Mouse (Mus musculus) layer of hippocampus, postnatal 36 days (tissue): Measurements from ENCODE around the gene Sorcs2. TPM values are rescaled to one million over a fixed set of nuclear protein-coding genes. Genes with fewer than 3 reads are reported as not detected.
A peak's percentile ranks its signal among the peaks of the same experiment; 100 is the strongest.

Experiments
- DNase-seq, 2 experiments: peaks; one replicate each; pipeline ENCODE4 v3.0.0; 2022
- microRNA-seq, 2 experiments: library from miRNA; unstranded; fragments of <30 nt; microRNA quantifications; one replicate each; pipeline ENCODE4 v1.2.0; 2021
- total RNA-seq, 2 experiments: library from RNA; stranded (reverse); gene quantifications; 2 replicates each; pipeline ENCODE4 v1.2.3; 2021

Gene Sorcs2
- total RNA-seq, 2 experiments from 2014 or later: 52.0 to 56.6 TPM

- DNase-seq: no peak
These were observed 409.9 kb downstream of the Sorcs2 start for GRCm38 (mm10) chr5:35988085-35988484.

GRCm38 (mm10) chr5:35985611-35986010, 412.3 kb downstream of the Sorcs2 start:
- no peak for DNase-seq

- DNase-seq: peak; percentile 80 to 84
These were observed 416.0 kb downstream of the Sorcs2 start for GRCm38 (mm10) chr5:35981976-35982375.

GRCm38 (mm10) chr5:35981341-35981740, 416.6 kb downstream of the Sorcs2 start:
- DNase-seq: no peak

GRCm38 (mm10) chr5:35980542-35980941, 417.4 kb downstream of the Sorcs2 start:
- DNase-seq: no peak

GRCm38 (mm10) chr5:35975681-35976080, 422.3 kb downstream of the Sorcs2 start:
- peak; percentile 51 to 61 for DNase-seq

GRCm38 (mm10) chr5:35974265-35974664, 423.7 kb downstream of the Sorcs2 start:
- DNase-seq: no peak

GRCm38 (mm10) chr5:35973800-35974199, 424.1 kb downstream of the Sorcs2 start:
- DNase-seq: no peak

GRCm38 (mm10) chr5:35972739-35973138, 425.2 kb downstream of the Sorcs2 start:
- no peak for DNase-seq

- peak; percentile 49 to 56 for DNase-seq
These were observed 425.9 kb downstream of the Sorcs2 start for GRCm38 (mm10) chr5:35971841-35972578.

GRCm38 (mm10) chr5:35970380-35971105, 427.4 kb downstream of the Sorcs2 start:
- DNase-seq: peak; percentile 52 to 59

GRCm38 (mm10) chr5:35969857-35970256, 428.1 kb downstream of the Sorcs2 start:
- DNase-seq: no peak

Small RNAs within 50 kb of the gene (microRNA-seq; reads per million reads assigned to microRNA genes)
- 607 to 999 reads per million in 2 experiments for gene Mir7689

Other genes with a start within 250 kb of the Sorcs2 start
- not detected for gene Psapl1, start 194.1 kb downstream of the Sorcs2 start, total RNA-seq
- gene Grpel1, start 66.9 kb upstream of the Sorcs2 start, total RNA-seq: 10 to 100 TPM; 21.6 to 22.8 TPM
- gene Tada2b, start 86.1 kb upstream of the Sorcs2 start, total RNA-seq: 10 to 100 TPM; 34.0 to 36.4 TPM
- 1 to 10 TPM in 1 of 2 experiments, under 1 TPM in 1; 0.99 to 1.0 TPM for gene Ccdc96, start 86.4 kb upstream of the Sorcs2 start, total RNA-seq
- gene Tbc1d14, start 195.1 kb upstream of the Sorcs2 start, total RNA-seq: 10 to 100 TPM; 88.6 to 95.7 TPM